Mouse (Mus musculus) spleen, adult 2 months (tissue): ENCODE measurements around the gene Neurod2.

ENCODE experiments used
- CTCF ChIP-seq: fragments of 200-500 bp; IDR thresholded peaks from 2 replicates; pipeline ENCODE4 v1.5.1; 2011; ENCODE audit warnings: mild to moderate bottlenecking, inconsistent platforms; ENCODE audit not compliant: insufficient read depth, insufficient read length, insufficient replicate concordance; ENCODE audit errors: extremely low read depth
- POLR2A ChIP-seq: fragments of 200-500 bp; IDR thresholded peaks from 2 replicates; pipeline ENCODE4 v1.6.1; 2011; ENCODE audit warnings: low read depth, low read length, inconsistent platforms

GRCm38 (mm10) chr11:98377787-98378186 is 48.3 kb upstream of the Neurod2 start:
- TF ChIP-seq CTCF = no peak
- no peak for TF ChIP-seq POLR2A
